ENCODE assay signal across 8 mouse cellular contexts in the genomic region with DNA sequence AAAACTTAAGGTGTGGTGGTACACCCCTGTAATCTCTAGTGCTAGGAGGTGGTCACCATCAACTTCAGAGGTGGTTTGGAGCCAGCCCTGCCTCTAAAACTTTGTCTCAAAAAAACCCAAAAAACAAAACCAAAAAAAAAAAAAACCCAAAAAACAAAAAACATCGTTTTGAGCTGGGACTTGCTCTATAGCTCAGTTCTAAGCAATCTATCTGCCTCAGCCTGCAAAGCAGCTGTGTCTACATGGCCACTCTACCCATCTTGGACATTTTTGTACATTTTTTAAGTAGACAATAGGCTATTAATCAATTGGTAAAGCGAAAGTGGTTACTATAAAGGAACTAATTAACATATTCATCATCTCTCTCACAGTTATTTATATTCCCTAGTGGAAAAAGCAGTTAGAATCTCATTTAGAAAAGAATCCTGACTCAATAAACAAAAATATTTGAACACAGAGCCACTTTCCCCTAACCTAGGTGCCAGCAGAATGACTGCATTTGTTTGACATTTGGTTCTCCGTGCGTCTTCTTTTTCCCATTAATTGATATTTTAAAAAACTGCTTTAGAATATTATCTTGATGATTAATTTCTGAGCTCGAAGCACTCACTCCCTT. TPM values are rescaled to one million over a fixed set of nuclear protein-coding genes. Genes with fewer than 3 reads are reported as not detected.
DNase-seq lines count a peak whose midpoint lies in the region; ATAC-seq and TF ChIP-seq lines count a peak whose summit lies in the region.

No protein-coding gene starts in this region.

- TF ChIP-seq POLR2A in lung, adult 2 months (IDR thresholded peaks at IDR 0.05; ENCODE audit: borderline replicate concordance, extremely low read depth, low read depth, low read length): no peak

- H3K9me3 ChIP-seq in embryonic facial prominence, embryonic 14.5 days (ENCODE audit: control insufficient read depth, low read length): no peaks in the 10 kb centered on the region
- no peaks in the 10 kb centered on the region for H3K9me3 ChIP-seq in intestine, postnatal 0 days (ENCODE audit: control insufficient read depth)
- H3K9me3 ChIP-seq in neural tube, embryonic 14.5 days (ENCODE audit: control insufficient read depth, low read length): no peaks in the 10 kb centered on the region

- peaks cover 7% of the 10 kb centered on the region for H3K4me1 ChIP-seq in lung, adult 2 months (ENCODE audit: control insufficient read depth, insufficient read depth, low read length)
- peaks cover 7% of the 10 kb centered on the region for H3K4me1 ChIP-seq in embryonic facial prominence, embryonic 14.5 days (ENCODE audit: control insufficient read depth, insufficient read depth, low read length)
- H3K4me1 ChIP-seq in intestine, postnatal 0 days (replicated peaks; ENCODE audit: control insufficient read depth, insufficient read depth, low read length): no peaks in the 10 kb centered on the region; the same call in none of the 2 replicates
- H3K4me1 ChIP-seq in neural tube, embryonic 14.5 days (ENCODE audit: control insufficient read depth, insufficient read depth, low read length): peaks cover 19% of the 10 kb centered on the region

- H3K27me3 ChIP-seq in embryonic facial prominence, embryonic 14.5 days (replicated peaks; ENCODE audit: control insufficient read depth, insufficient read depth, low read length): no peaks in the 10 kb centered on the region
- H3K27me3 ChIP-seq in intestine, postnatal 0 days (replicated peaks; ENCODE audit: control insufficient read depth, insufficient read depth, low read length): no peaks in the 10 kb centered on the region
- H3K27me3 ChIP-seq in neural tube, embryonic 14.5 days (ENCODE audit: control insufficient read depth, insufficient read depth, low read length): no peaks in the 10 kb centered on the region

- H3K4me2 ChIP-seq in embryonic facial prominence, embryonic 14.5 days (ENCODE audit: low read depth, low read length): peak overlapping the region; percentile 83
- peak overlapping the region; percentile 79 for H3K4me2 ChIP-seq in intestine, postnatal 0 days (replicated peaks; ENCODE audit: low read depth)
- H3K4me2 ChIP-seq in neural tube, embryonic 14.5 days (ENCODE audit: low read depth, low read length): peak overlapping the region; percentile 72

- DNase-seq in lung, adult 2 months: no peak
- no peak for DNase-seq in lung, postnatal 36 days
- DNase-seq in embryonic facial prominence, embryonic 14.5 days (ENCODE audit: low spot score): no peak
- DNase-seq in frontal cortex, postnatal 36 days (ENCODE audit: low spot score in 2 of 2): no peak
- DNase-seq in kidney, postnatal 36 days: no peak
- DNase-seq in thymus, postnatal 14 days: no peak

- peak overlapping the region; percentile 81 for H3K9ac ChIP-seq in embryonic facial prominence, embryonic 14.5 days (ENCODE audit: low read depth, low read length)
- H3K9ac ChIP-seq in intestine, postnatal 0 days (ENCODE audit: low read depth, low read length): peak overlapping the region; percentile 64
- H3K9ac ChIP-seq in neural tube, embryonic 14.5 days (replicated peaks; ENCODE audit: low read depth, low read length): peak overlapping the region; percentile 59

- peak overlapping the region; percentile 55 for H3K4me3 ChIP-seq in lung, adult 2 months (replicated peaks; ENCODE audit: extremely low read depth, low read depth, low read length)
- peak overlapping the region; percentile 95 for H3K4me3 ChIP-seq in embryonic facial prominence, embryonic 14.5 days (ENCODE audit: low read depth, low read length)
- H3K4me3 ChIP-seq in intestine, postnatal 0 days (ENCODE audit: low read depth, low read length): peak overlapping the region; percentile 87
- H3K4me3 ChIP-seq in neural tube, embryonic 14.5 days (ENCODE audit: low read depth, low read length): peak overlapping the region; percentile 86

- 15% methylated on average over 5 of the region's 5 CpGs for WGBS in lung, adult 2 months
- WGBS in embryonic facial prominence, embryonic 14.5 days: 29% methylated on average over 5 of the region's 5 CpGs
- WGBS in intestine, postnatal 0 days: 24% methylated on average over 5 of the region's 5 CpGs
- WGBS in neural tube, embryonic 14.5 days: 15% methylated on average over 5 of the region's 5 CpGs

- H3K27ac ChIP-seq in embryonic facial prominence, embryonic 14.5 days (replicated peaks; ENCODE audit: low read depth, low read length): peak overlapping the region; percentile 83
- peak overlapping the region; percentile 86 for H3K27ac ChIP-seq in intestine, postnatal 0 days (ENCODE audit: low read depth, low read length)
- peak overlapping the region; percentile 75 for H3K27ac ChIP-seq in neural tube, embryonic 14.5 days (ENCODE audit: low read depth, low read length)

- H3K36me3 ChIP-seq in embryonic facial prominence, embryonic 14.5 days (ENCODE audit: control insufficient read depth, insufficient read depth, low read length): no peaks in the 10 kb centered on the region
- H3K36me3 ChIP-seq in intestine, postnatal 0 days (ENCODE audit: control insufficient read depth, insufficient read depth): no peaks in the 10 kb centered on the region
- H3K36me3 ChIP-seq in neural tube, embryonic 14.5 days (ENCODE audit: control insufficient read depth, insufficient read depth, low read length): no peaks in the 10 kb centered on the region

- no peak for ATAC-seq in embryonic facial prominence, embryonic 14.5 days (ENCODE audit: low read depth)
- no peak for ATAC-seq in intestine, postnatal 0 days
- no peak for ATAC-seq in neural tube, embryonic 14.5 days (ENCODE audit: low read depth)

- no peak for TF ChIP-seq CTCF in lung, adult 2 months (IDR thresholded peaks at IDR 0.05; ENCODE audit: insufficient read depth, low read length)
- no peak for TF ChIP-seq CTCF in intestine, postnatal 0 days (IDR thresholded peaks at IDR 0.05; ENCODE audit: low read depth)

RNA-seq across cellular contexts. Expression of gene Gm10643, which starts 0.6 kb away (rescaled TPM):
- 0.71 and 1.0 TPM in 2 replicates for polyA plus RNA-seq in lung, adult 2 months (2012; rRNA removed)
- 2.1 and 2.3 TPM in 2 replicates for polyA plus RNA-seq in embryonic facial prominence, embryonic 14.5 days (2014; fragmentation: Nextera tagmentation; extraction: Ambion mirVana)
- 1.0 and 1.1 TPM in 2 replicates for polyA plus RNA-seq in intestine, postnatal 0 days (2015; fragmentation: Nextera tagmentation; extraction: Ambion mirVana)
- 1.8 and 2.2 TPM in 2 replicates for polyA plus RNA-seq in neural tube, embryonic 14.5 days (2014; fragmentation: Nextera tagmentation; extraction: Ambion mirVana)

RNA-seq across cellular contexts. Expression of gene Rfx1, which starts 1.1 kb away (rescaled TPM):
- 29.8 and 30.7 TPM in 2 replicates for polyA plus RNA-seq in lung, adult 2 months (2012; rRNA removed)
- polyA plus RNA-seq in embryonic facial prominence, embryonic 14.5 days (2014; fragmentation: Nextera tagmentation; extraction: Ambion mirVana): 9.1 and 10.0 TPM in 2 replicates
- 3.1 and 3.3 TPM in 2 replicates for polyA plus RNA-seq in intestine, postnatal 0 days (2015; fragmentation: Nextera tagmentation; extraction: Ambion mirVana)
- 10.1 and 12.8 TPM in 2 replicates for polyA plus RNA-seq in neural tube, embryonic 14.5 days (2014; fragmentation: Nextera tagmentation; extraction: Ambion mirVana)

RNA-seq across cellular contexts. Expression of gene Rln3, which starts 20.8 kb away (rescaled TPM):
- 0.22 and 0.71 TPM in 2 replicates for polyA plus RNA-seq in lung, adult 2 months (2012; rRNA removed)
- 0.47 TPM in 1 of 2 replicates, not detected in the other for polyA plus RNA-seq in embryonic facial prominence, embryonic 14.5 days (2014; fragmentation: Nextera tagmentation; extraction: Ambion mirVana)
- polyA plus RNA-seq in intestine, postnatal 0 days (2015; fragmentation: Nextera tagmentation; extraction: Ambion mirVana): 0.42 TPM in 1 of 2 replicates, not detected in the other
- polyA plus RNA-seq in neural tube, embryonic 14.5 days (2014; fragmentation: Nextera tagmentation; extraction: Ambion mirVana): 0.82 and 0.91 TPM in 2 replicates

RNA-seq across cellular contexts. Expression of gene Il27ra, which starts 23.2 kb away (rescaled TPM):
- 7.5 and 8.4 TPM in 2 replicates for polyA plus RNA-seq in lung, adult 2 months (2012; rRNA removed)
- 1.5 and 1.8 TPM in 2 replicates for polyA plus RNA-seq in embryonic facial prominence, embryonic 14.5 days (2014; fragmentation: Nextera tagmentation; extraction: Ambion mirVana)
- 0.29 and 0.31 TPM in 2 replicates for polyA plus RNA-seq in intestine, postnatal 0 days (2015; fragmentation: Nextera tagmentation; extraction: Ambion mirVana)
- polyA plus RNA-seq in neural tube, embryonic 14.5 days (2014; fragmentation: Nextera tagmentation; extraction: Ambion mirVana): 0.43 and 0.45 TPM in 2 replicates

RNA-seq across cellular contexts. Expression of gene Dcaf15, which starts 39.0 kb away (rescaled TPM):
- 36.1 and 42.5 TPM in 2 replicates for polyA plus RNA-seq in lung, adult 2 months (2012; rRNA removed)
- 8.4 and 9.9 TPM in 2 replicates for polyA plus RNA-seq in embryonic facial prominence, embryonic 14.5 days (2014; fragmentation: Nextera tagmentation; extraction: Ambion mirVana)
- 8.6 and 10.4 TPM in 2 replicates for polyA plus RNA-seq in intestine, postnatal 0 days (2015; fragmentation: Nextera tagmentation; extraction: Ambion mirVana)
- polyA plus RNA-seq in neural tube, embryonic 14.5 days (2014; fragmentation: Nextera tagmentation; extraction: Ambion mirVana): 16.5 and 19.0 TPM in 2 replicates
